Mouse (Mus musculus): Measurements from ENCODE around the gene Egfr. TPM values are rescaled to one million over a fixed set of nuclear protein-coding genes. Genes with fewer than 3 reads are reported as not detected.

Gene Egfr
- polyA plus RNA-seq, 1 experiment from 2014 or later, result 2.4 TPM

GRCm38 (mm10) chr11:16830531-16831227 is 78.7 kb downstream of the Egfr start:
- Histone ChIP-seq H3K36me3 (ENCODE audit: control insufficient read depth, insufficient read depth, low read length) (no peaks in the 10 kb centered on the region), H3K9ac (ENCODE audit: low read depth, low read length) (no peak overlapping the region), H3K4me3 (ENCODE audit: low read depth, low read length) (no peak overlapping the region), H3K27me3 (replicated peaks; ENCODE audit: control insufficient read depth, insufficient read depth, low read length) (no peaks in the 10 kb centered on the region), H3K27ac (ENCODE audit: low read depth, low read length) (no peak overlapping the region), H3K4me2 (no peak overlapping the region), H3K9me3 (ENCODE audit: control insufficient read depth, low read length) (no peaks in the 10 kb centered on the region), H3K4me1 (replicated peaks; ENCODE audit: control insufficient read depth, insufficient read depth, low read length) (no peaks in the 10 kb centered on the region)
- no peak for ATAC-seq (replicated peaks; ENCODE audit: low FRiP score)
- 64% methylated on average over 8 of the region's 8 CpGs for WGBS
- DNase-seq (ENCODE audit: low spot score), result no peak

GRCm38 (mm10) chr11:16831974-16832464 is 80.0 kb downstream of the Egfr start:
- DNase-seq (ENCODE audit: low spot score) (no peak), ATAC-seq (replicated peaks; ENCODE audit: low FRiP score) (no peak)
- no peak overlapping the region for H3K4me3 ChIP-seq (ENCODE audit: low read depth, low read length)
- H3K4me1 ChIP-seq (replicated peaks; ENCODE audit: control insufficient read depth, insufficient read depth, low read length), result no peaks in the 10 kb centered on the region
- H3K36me3 ChIP-seq (ENCODE audit: control insufficient read depth, insufficient read depth, low read length), result no peaks in the 10 kb centered on the region
- no peak overlapping the region for H3K27ac ChIP-seq (ENCODE audit: low read depth, low read length)
- 81% methylated on average over 5 of the region's 5 CpGs for WGBS
- no peak overlapping the region for H3K9ac ChIP-seq (ENCODE audit: low read depth, low read length)
- H3K9me3 ChIP-seq (ENCODE audit: control insufficient read depth, low read length), result no peaks in the 10 kb centered on the region
- H3K4me2 ChIP-seq, result no peak overlapping the region
- H3K27me3 ChIP-seq (replicated peaks; ENCODE audit: control insufficient read depth, insufficient read depth, low read length), result no peaks in the 10 kb centered on the region

- Histone ChIP-seq H3K9me3 (ENCODE audit: control insufficient read depth, low read length) (no peaks in the 10 kb centered on the region), H3K4me3 (ENCODE audit: low read depth, low read length) (no peak overlapping the region), H3K4me2 (no peak overlapping the region), H3K36me3 (ENCODE audit: control insufficient read depth, insufficient read depth, low read length) (no peaks in the 10 kb centered on the region), H3K27me3 (replicated peaks; ENCODE audit: control insufficient read depth, insufficient read depth, low read length) (no peaks in the 10 kb centered on the region), H3K9ac (ENCODE audit: low read depth, low read length) (no peak overlapping the region), H3K27ac (ENCODE audit: low read depth, low read length) (no peak overlapping the region), H3K4me1 (replicated peaks; ENCODE audit: control insufficient read depth, insufficient read depth, low read length) (no peaks in the 10 kb centered on the region)
- no peak for DNase-seq (ENCODE audit: low spot score)
- no peak for ATAC-seq (replicated peaks; ENCODE audit: low FRiP score)
- 72% methylated on average over 3 of the region's 3 CpGs for WGBS
Measured at GRCm38 (mm10) chr11:16838772-16839171, 86.8 kb downstream of the Egfr start.

GRCm38 (mm10) chr11:16842924-16843323 is 90.9 kb downstream of the Egfr start:
- Histone ChIP-seq H3K9me3 (ENCODE audit: control insufficient read depth, low read length) (no peaks in the 10 kb centered on the region), H3K27me3 (replicated peaks; ENCODE audit: control insufficient read depth, insufficient read depth, low read length) (no peaks in the 10 kb centered on the region), H3K36me3 (ENCODE audit: control insufficient read depth, insufficient read depth, low read length) (no peaks in the 10 kb centered on the region), H3K4me3 (ENCODE audit: low read depth, low read length) (no peak overlapping the region), H3K4me2 (no peak overlapping the region), H3K9ac (ENCODE audit: low read depth, low read length) (no peak overlapping the region), H3K4me1 (replicated peaks; ENCODE audit: control insufficient read depth, insufficient read depth, low read length) (no peaks in the 10 kb centered on the region), H3K27ac (ENCODE audit: low read depth, low read length) (no peak overlapping the region)
- ATAC-seq (replicated peaks; ENCODE audit: low FRiP score) (no peak), DNase-seq (ENCODE audit: low spot score) (no peak)
- 84% methylated on average over 3 of the region's 3 CpGs for WGBS

GRCm38 (mm10) chr11:16843889-16844568 is 92.0 kb downstream of the Egfr start:
- no peak for ATAC-seq (replicated peaks; ENCODE audit: low FRiP score)
- 32% methylated on average over 12 of the region's 12 CpGs for WGBS

GRCm38 (mm10) chr11:16848881-16849280 is 96.9 kb downstream of the Egfr start:
- H3K27ac ChIP-seq (ENCODE audit: low read depth, low read length), result no peak overlapping the region
- H3K4me2 ChIP-seq, result no peak overlapping the region
- H3K9ac ChIP-seq (ENCODE audit: low read depth, low read length), result no peak overlapping the region
- 73% methylated on average over 6 of the region's 6 CpGs for WGBS
- no peak overlapping the region for H3K4me3 ChIP-seq (ENCODE audit: low read depth, low read length)
- no peaks in the 10 kb centered on the region for H3K27me3 ChIP-seq (replicated peaks; ENCODE audit: control insufficient read depth, insufficient read depth, low read length)
- H3K9me3 ChIP-seq (ENCODE audit: control insufficient read depth, low read length), result no peaks in the 10 kb centered on the region
- no peaks in the 10 kb centered on the region for H3K36me3 ChIP-seq (ENCODE audit: control insufficient read depth, insufficient read depth, low read length)
- no peaks in the 10 kb centered on the region for H3K4me1 ChIP-seq (replicated peaks; ENCODE audit: control insufficient read depth, insufficient read depth, low read length)
- no peak for DNase-seq (ENCODE audit: low spot score)
- no peak for ATAC-seq (replicated peaks; ENCODE audit: low FRiP score)

More at GRCm38 (mm10) chr11:16843889-16844568, 92.0 kb downstream of the Egfr start:
- Histone ChIP-seq H3K4me2 (no peak overlapping the region), H3K27ac (ENCODE audit: low read depth, low read length) (no peak overlapping the region), H3K9me3 (ENCODE audit: control insufficient read depth, low read length) (no peaks in the 10 kb centered on the region), H3K9ac (ENCODE audit: low read depth, low read length) (no peak overlapping the region), H3K4me3 (ENCODE audit: low read depth, low read length) (no peak overlapping the region), H3K36me3 (ENCODE audit: control insufficient read depth, insufficient read depth, low read length) (no peaks in the 10 kb centered on the region), H3K4me1 (replicated peaks; ENCODE audit: control insufficient read depth, insufficient read depth, low read length) (no peaks in the 10 kb centered on the region), H3K27me3 (replicated peaks; ENCODE audit: control insufficient read depth, insufficient read depth, low read length) (no peaks in the 10 kb centered on the region)
- no peak for DNase-seq (ENCODE audit: low spot score)

GRCm38 (mm10) chr11:16851361-16851760 is 99.4 kb downstream of the Egfr start:
- H3K9ac ChIP-seq (ENCODE audit: low read depth, low read length), result no peak overlapping the region
- ATAC-seq (replicated peaks; ENCODE audit: low FRiP score) (no peak), DNase-seq (ENCODE audit: low spot score) (no peak)
- H3K9me3 ChIP-seq (ENCODE audit: control insufficient read depth, low read length), result no peaks in the 10 kb centered on the region
- no peaks in the 10 kb centered on the region for H3K36me3 ChIP-seq (ENCODE audit: control insufficient read depth, insufficient read depth, low read length)
- H3K27ac ChIP-seq (ENCODE audit: low read depth, low read length), result no peak overlapping the region
- H3K4me3 ChIP-seq (ENCODE audit: low read depth, low read length), result no peak overlapping the region
- no peaks in the 10 kb centered on the region for H3K4me1 ChIP-seq (replicated peaks; ENCODE audit: control insufficient read depth, insufficient read depth, low read length)
- no peaks in the 10 kb centered on the region for H3K27me3 ChIP-seq (replicated peaks; ENCODE audit: control insufficient read depth, insufficient read depth, low read length)
- H3K4me2 ChIP-seq, result no peak overlapping the region
- 92% methylated on average over 1 of the region's 1 CpGs for WGBS

GRCm38 (mm10) chr11:16854111-16854510 is 102.1 kb downstream of the Egfr start:
- Histone ChIP-seq H3K9me3 (ENCODE audit: control insufficient read depth, low read length) (no peaks in the 10 kb centered on the region), H3K27me3 (replicated peaks; ENCODE audit: control insufficient read depth, insufficient read depth, low read length) (no peaks in the 10 kb centered on the region), H3K4me2 (no peak overlapping the region), H3K4me1 (replicated peaks; ENCODE audit: control insufficient read depth, insufficient read depth, low read length) (no peaks in the 10 kb centered on the region), H3K9ac (ENCODE audit: low read depth, low read length) (no peak overlapping the region), H3K36me3 (ENCODE audit: control insufficient read depth, insufficient read depth, low read length) (no peaks in the 10 kb centered on the region), H3K4me3 (ENCODE audit: low read depth, low read length) (no peak overlapping the region), H3K27ac (ENCODE audit: low read depth, low read length) (no peak overlapping the region)
- 45% methylated on average over 2 of the region's 2 CpGs for WGBS
- DNase-seq (ENCODE audit: low spot score) (no peak), ATAC-seq (replicated peaks; ENCODE audit: low FRiP score) (no peak)

- H3K4me2 ChIP-seq, result no peak overlapping the region
- H3K9ac ChIP-seq (ENCODE audit: low read depth, low read length), result no peak overlapping the region
- no peaks in the 10 kb centered on the region for H3K27me3 ChIP-seq (replicated peaks; ENCODE audit: control insufficient read depth, insufficient read depth, low read length)
- H3K27ac ChIP-seq (ENCODE audit: low read depth, low read length), result no peak overlapping the region
- H3K4me1 ChIP-seq (replicated peaks; ENCODE audit: control insufficient read depth, insufficient read depth, low read length), result no peaks in the 10 kb centered on the region
- no peak for ATAC-seq (replicated peaks; ENCODE audit: low FRiP score)
- H3K9me3 ChIP-seq (ENCODE audit: control insufficient read depth, low read length), result no peaks in the 10 kb centered on the region
- DNase-seq (ENCODE audit: low spot score), result no peak
- no peak overlapping the region for H3K4me3 ChIP-seq (ENCODE audit: low read depth, low read length)
- no peaks in the 10 kb centered on the region for H3K36me3 ChIP-seq (ENCODE audit: control insufficient read depth, insufficient read depth, low read length)
- whole genome bisulfite sequencing, result 87% methylated on average over 2 of the region's 2 CpGs
Measured at GRCm38 (mm10) chr11:16857346-16857745, 105.3 kb downstream of the Egfr start.

Measured in liver, embryonic 11.5 days (tissue).